Comparison of ENCODE assay signal across 13 mouse cellular contexts in the genomic region with DNA sequence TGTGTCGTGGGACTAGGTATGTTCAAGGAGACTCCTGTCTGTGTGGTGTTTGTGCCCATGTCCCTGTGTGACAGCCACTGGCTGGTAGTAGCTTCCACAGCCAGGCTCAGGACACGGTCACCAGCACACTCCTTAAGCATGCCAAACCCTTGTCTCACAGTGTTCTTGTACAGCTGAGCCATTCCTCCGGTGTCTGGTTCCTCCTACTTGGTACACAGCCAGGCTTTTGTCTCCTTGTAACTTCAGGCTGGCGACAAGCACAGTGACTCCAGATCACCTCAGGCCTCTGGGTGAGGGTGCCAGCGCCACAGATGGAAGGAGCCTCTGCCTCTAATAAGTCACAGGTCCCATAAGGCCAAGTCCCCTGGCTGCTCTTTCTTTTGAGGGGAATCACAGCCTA.
DNase-seq lines count a peak whose midpoint lies in the region; ATAC-seq lines count a peak whose summit lies in the region.
"Had no signal": no experiment of that assay in that cellular context is flagged by ENCODE, and none has a peak within 500 bp of the region (broad histone marks: within the 10 kb centered on the region; RNA-seq: fewer than 3 reads in every experiment).

No protein-coding gene starts in this region.

- peaks cover 24% of the 10 kb centered on the region for H3K4me1 ChIP-seq in hindbrain, embryonic 15.5 days (replicated peaks)
- H3K4me1 ChIP-seq in hindbrain, embryonic 12.5 days: peaks cover 23% of the 10 kb centered on the region

- H3K36me3 ChIP-seq in hindbrain, embryonic 15.5 days: no peaks in the 10 kb centered on the region
- no peaks in the 10 kb centered on the region for H3K36me3 ChIP-seq in hindbrain, embryonic 12.5 days
- H3K36me3 ChIP-seq: midbrain, embryonic 15.5 days had no signal

- H3K9me3 ChIP-seq in hindbrain, embryonic 15.5 days: no peaks in the 10 kb centered on the region
- H3K9me3 ChIP-seq in hindbrain, embryonic 12.5 days (replicated peaks): no peaks in the 10 kb centered on the region
- H3K9me3 ChIP-seq: midbrain, embryonic 15.5 days had no signal

- no peak overlapping the region for H3K4me3 ChIP-seq in hindbrain, embryonic 15.5 days
- H3K4me3 ChIP-seq in hindbrain, embryonic 12.5 days: no peak overlapping the region
- H3K4me3 ChIP-seq: midbrain, embryonic 15.5 days had no signal

- 53% methylated on average over 5 of the region's 5 CpGs for WGBS in hindbrain, embryonic 15.5 days
- WGBS in hindbrain, embryonic 12.5 days: 67% methylated on average over 5 of the region's 5 CpGs

- ATAC-seq in hindbrain, embryonic 15.5 days (ENCODE audit: low FRiP score, low read depth): peak; percentile 54; the same call in 1 of the 2 replicates
- no peak for ATAC-seq in hindbrain, embryonic 12.5 days (ENCODE audit: low FRiP score)
- no peak for ATAC-seq in cerebellum, adult (ENCODE audit: insufficient number of reproducible peaks, low FRiP score, low TSS enrichment)
- ATAC-seq: liver, postnatal 0 days had no signal

- no peak overlapping the region for H3K9ac ChIP-seq in hindbrain, embryonic 15.5 days
- no peak overlapping the region for H3K9ac ChIP-seq in hindbrain, embryonic 12.5 days
- H3K9ac ChIP-seq: liver, postnatal 0 days; midbrain, embryonic 15.5 days had no signal

- DNase-seq in adrenal gland, postnatal 36 days: peak; percentile 2 to 9
- DNase-seq in adrenal gland, adult 2 months: no peak
- DNase-seq in urinary bladder, postnatal 14 days (ENCODE audit: low spot score): peak; percentile 5
- DNase-seq in urinary bladder, adult 18-20 months (ENCODE audit: low spot score in 2 of 2): no peak
- DNase-seq in thymus, postnatal 36 days: no peak
- DNase-seq: B cell, adult 2 months; cerebellum, adult 8-10 months; liver, postnatal 0 days; right cerebral cortex, postnatal 25 days had no signal

- no peaks in the 10 kb centered on the region for H3K27me3 ChIP-seq in hindbrain, embryonic 15.5 days
- no peaks in the 10 kb centered on the region for H3K27me3 ChIP-seq in hindbrain, embryonic 12.5 days
- H3K27me3 ChIP-seq: midbrain, embryonic 15.5 days had no signal

- no peak overlapping the region for H3K27ac ChIP-seq in hindbrain, embryonic 15.5 days (replicated peaks)
- H3K27ac ChIP-seq in hindbrain, embryonic 12.5 days: no peak overlapping the region

- H3K4me2 ChIP-seq in hindbrain, embryonic 15.5 days: no peak overlapping the region
- H3K4me2 ChIP-seq in hindbrain, embryonic 12.5 days (replicated peaks): no peak overlapping the region
- H3K4me2 ChIP-seq: midbrain, embryonic 15.5 days had no signal

Comparison
In these comparisons a context has a peak if more than half of its experiments do, and no peak if none do; other contexts are left out.
1. DNase-seq: peak in adrenal gland, postnatal 36 days (2 of 2) and urinary bladder, postnatal 14 days (single experiment); none in adrenal gland, adult 2 months (single experiment), urinary bladder, adult 18-20 months (0 of 2) and thymus, postnatal 36 days (0 of 2).